Mouse (Mus musculus): Measurements from ENCODE around the gene Brd1.

DNA sequence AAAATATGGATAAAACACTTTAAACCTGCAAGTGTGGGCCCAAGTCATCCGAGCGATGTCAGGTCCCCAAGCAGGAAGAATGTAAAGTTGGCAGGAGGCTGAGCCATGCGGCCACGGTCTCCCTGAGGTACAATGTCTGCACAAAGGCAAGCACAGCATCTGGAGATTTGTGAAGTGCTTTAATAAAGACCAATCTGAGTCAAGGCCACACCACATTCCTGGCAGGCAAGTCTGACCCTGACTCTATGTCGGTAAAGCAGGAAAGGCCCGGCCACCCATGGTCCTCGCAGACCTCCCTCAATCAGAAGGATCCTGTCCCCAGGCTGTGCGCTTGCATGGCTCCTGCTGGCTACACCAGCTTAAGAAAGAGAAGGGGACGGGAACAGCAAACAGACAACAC is 41.3 kb downstream of the Brd1 start:
- no peak for TF ChIP-seq POLR2A (IDR thresholded peaks at IDR 0.05; ENCODE audit: low read depth, low read length)
- no peak for TF ChIP-seq CTCF (IDR thresholded peaks at IDR 0.05; ENCODE audit: borderline replicate concordance, insufficient read depth, low read length)

Measured in embryonic fibroblast, embryonic 13.5 days (primary cell).